Mouse (Mus musculus) left cerebral cortex, adult 18-20 months (tissue): ENCODE data around the gene Smoc1. TPM values are rescaled to one million over a fixed set of nuclear protein-coding genes. Genes with fewer than 3 reads are reported as not detected.
A peak's percentile ranks its signal among the peaks of the same experiment; 100 is the strongest.

Experiments
- DNase-seq, 2 experiments: peaks; one replicate each; pipeline ENCODE4 v3.0.0; 2021 to 2022; ENCODE audit warnings: low spot score in 2 of 2, mixed read lengths in 1 of 2
- total RNA-seq, 2 experiments: library from RNA; stranded (reverse); gene quantifications; 2 replicates each; pipeline ENCODE4 v1.2.3; 2021

Smoc1 gene
- total RNA-seq, 2 experiments from 2014 or later = 7.4 to 10.4 TPM

GRCm38 (mm10) chr12:81120301-81120700, 93.7 kb downstream of the Smoc1 start:
- no peak for DNase-seq

GRCm38 (mm10) chr12:81123793-81124192, 97.2 kb downstream of the Smoc1 start:
- no peak for DNase-seq

- DNase-seq = no peak
These were observed 100.2 kb downstream of the Smoc1 start for GRCm38 (mm10) chr12:81126842-81127241.

- DNase-seq = no peak
These were observed 102.1 kb downstream of the Smoc1 start for GRCm38 (mm10) chr12:81128693-81129092.

- DNase-seq = no peak
These were observed 104.1 kb downstream of the Smoc1 start for GRCm38 (mm10) chr12:81130692-81131091.

GRCm38 (mm10) chr12:81131114-81131513, 104.5 kb downstream of the Smoc1 start:
- no peak for DNase-seq

- no peak for DNase-seq
These were observed 106.6 kb downstream of the Smoc1 start for GRCm38 (mm10) chr12:81133055-81133665.

GRCm38 (mm10) chr12:81138217-81138616, 111.6 kb downstream of the Smoc1 start:
- no peak for DNase-seq

- DNase-seq = no peak
These were observed 112.9 kb downstream of the Smoc1 start for GRCm38 (mm10) chr12:81139463-81139862.

- peak; percentile 27 to 29 for DNase-seq
These were observed 114.2 kb downstream of the Smoc1 start for GRCm38 (mm10) chr12:81140594-81141328.

- no peak for DNase-seq
These were observed 114.7 kb downstream of the Smoc1 start for GRCm38 (mm10) chr12:81141329-81141711.

- no peak for DNase-seq
These were observed 115.6 kb downstream of the Smoc1 start for GRCm38 (mm10) chr12:81142231-81142630.

GRCm38 (mm10) chr12:81144201-81144600, 117.6 kb downstream of the Smoc1 start:
- no peak for DNase-seq

GRCm38 (mm10) chr12:81146417-81147180, 120.0 kb downstream of the Smoc1 start:
- no peak for DNase-seq

- no peak for DNase-seq
These were observed 121.3 kb downstream of the Smoc1 start for GRCm38 (mm10) chr12:81147956-81148355.

- DNase-seq = no peak
These were observed 124.3 kb downstream of the Smoc1 start for GRCm38 (mm10) chr12:81150917-81151316.

GRCm38 (mm10) chr12:81152082-81152481, 125.5 kb downstream of the Smoc1 start:
- DNase-seq = no peak

- DNase-seq = no peak
These were observed 129.1 kb downstream of the Smoc1 start for GRCm38 (mm10) chr12:81155675-81156074.

GRCm38 (mm10) chr12:81156841-81157240, 130.2 kb downstream of the Smoc1 start:
- DNase-seq = no peak

- no peak for DNase-seq
These were observed 133.3 kb downstream of the Smoc1 start for GRCm38 (mm10) chr12:81159947-81160346.

GRCm38 (mm10) chr12:81160425-81160824, 133.8 kb downstream of the Smoc1 start:
- no peak for DNase-seq

GRCm38 (mm10) chr12:81160831-81161230, 134.2 kb downstream of the Smoc1 start:
- DNase-seq = peak; percentile 16 to 60
